Mouse (Mus musculus) thymus, adult 18-20 months (tissue): ENCODE measurements at regions not wholly inside any gene's neighbourhood (a gene's known extent, or its start where the extent isn't known, plus 50 kb on each side); places are given as distances from the start of the nearest gene placed in this dataset.

Experiments
- DNase-seq, 2 experiments: peaks; one replicate each; pipeline ENCODE4 v3.0.0; 2022; ENCODE audit warnings: mixed read lengths in 2 of 2

GRCm38 (mm10) chr12:16185431-16185923 lies 368.8 kb upstream of the Trib2 start:
- DNase-seq, result peak; percentile 40 to 46

- DNase-seq, result no peak
Observed at GRCm38 (mm10) chr12:16183055-16183454, 366.3 kb upstream of the Trib2 start.

GRCm38 (mm10) chr12:16181599-16181998 lies 364.9 kb upstream of the Trib2 start:
- DNase-seq, result no peak

GRCm38 (mm10) chr12:16179897-16180296 lies 363.2 kb upstream of the Trib2 start:
- no peak for DNase-seq

GRCm38 (mm10) chr12:16176326-16176725 lies 359.6 kb upstream of the Trib2 start:
- no peak for DNase-seq

- no peak for DNase-seq
Observed at GRCm38 (mm10) chr12:16172176-16172575, 355.5 kb upstream of the Trib2 start.

GRCm38 (mm10) chr12:16171636-16172035 lies 354.9 kb upstream of the Trib2 start:
- DNase-seq, result no peak

GRCm38 (mm10) chr12:16169781-16170535 lies 353.2 kb upstream of the Trib2 start:
- no peak for DNase-seq

- no peak for DNase-seq
Observed at GRCm38 (mm10) chr12:16167793-16168343, 351.1 kb upstream of the Trib2 start.

GRCm38 (mm10) chr12:16165126-16165525 lies 348.4 kb upstream of the Trib2 start:
- DNase-seq, result no peak

GRCm38 (mm10) chr12:16161947-16162346 lies 345.2 kb upstream of the Trib2 start:
- no peak for DNase-seq

GRCm38 (mm10) chr12:16157896-16158295 lies 341.2 kb upstream of the Trib2 start:
- DNase-seq, result no peak

GRCm38 (mm10) chr12:16155791-16156558 lies 339.3 kb upstream of the Trib2 start:
- no peak for DNase-seq

- DNase-seq, result no peak
Observed at GRCm38 (mm10) chr12:16154256-16154655, 337.5 kb upstream of the Trib2 start.

- DNase-seq, result no peak
Observed at GRCm38 (mm10) chr12:16152108-16152507, 335.4 kb upstream of the Trib2 start.

GRCm38 (mm10) chr12:16151170-16151702 lies 334.5 kb upstream of the Trib2 start:
- DNase-seq, result no peak

GRCm38 (mm10) chr12:16146919-16147318 lies 330.2 kb upstream of the Trib2 start:
- no peak for DNase-seq

- no peak for DNase-seq
Observed at GRCm38 (mm10) chr12:16145621-16146020, 328.9 kb upstream of the Trib2 start.

GRCm38 (mm10) chr12:16141193-16141592 lies 324.5 kb upstream of the Trib2 start:
- DNase-seq, result no peak

GRCm38 (mm10) chr12:16140511-16141110 lies 323.9 kb upstream of the Trib2 start:
- DNase-seq, result no peak

- no peak for DNase-seq
Observed at GRCm38 (mm10) chr12:16139152-16139551, 322.4 kb upstream of the Trib2 start.

GRCm38 (mm10) chr12:16137801-16138200 lies 321.1 kb upstream of the Trib2 start:
- no peak for DNase-seq

GRCm38 (mm10) chr12:16136214-16136671 lies 319.5 kb upstream of the Trib2 start:
- no peak for DNase-seq
